Mouse (Mus musculus) large intestine, adult 2 months (tissue): Measurements from ENCODE around the gene Ggct. TPM values are rescaled to one million over a fixed set of nuclear protein-coding genes. Genes with fewer than 3 reads are reported as not detected.

ENCODE experiments used
- DNase-seq: peaks from one replicate; pipeline ENCODE4 v3.0.0-alpha.2; 2012; ENCODE audit warnings: low read depth, low spot score
- WGBS: fragments of 180-500 bp; shearing (Covaris S2); methylation state at CpG from one replicate; pipeline ENCODE4 v1.1.7; 2018; 5-methylcytosine and 5-hydroxymethylcytosine counted together
- polyA plus RNA-seq: library from polyadenylated mRNA; depleted of rRNA; stranded (reverse); fragments of >200 nt; gene quantifications from 2 replicates; pipeline ENCODE4 v1.2.3, GENCODE M21; 2012

The Ggct gene
- polyA plus RNA-seq, 1 experiment, result 1.7 TPM

GRCm38 (mm10) chr6:55001320-55001719 is 8.6 kb upstream of the Ggct start:
- 49% methylated on average over 4 of the region's 4 CpGs for WGBS
- DNase-seq, result no peak

- no peak for DNase-seq
- WGBS, result 56% methylated on average over 6 of the region's 6 CpGs
Observed at GRCm38 (mm10) chr6:54997726-54998125, 5.0 kb upstream of the Ggct start.

- 88% methylated on average over 3 of the region's 3 CpGs for WGBS
- no peak for DNase-seq
Observed at GRCm38 (mm10) chr6:54996361-54996760, 3.6 kb upstream of the Ggct start.

GRCm38 (mm10) chr6:54992141-54992540 is 609 bp downstream of the Ggct start:
- DNase-seq, result no peak
- under 1% methylated on average over 7 of the region's 7 CpGs for WGBS

GRCm38 (mm10) chr6:54991189-54991588 is 1.6 kb downstream of the Ggct start:
- no peak for DNase-seq

GRCm38 (mm10) chr6:54988141-54988540 is 4.6 kb downstream of the Ggct start:
- DNase-seq, result no peak
- 90% methylated on average over 6 of the region's 6 CpGs for WGBS

More at GRCm38 (mm10) chr6:54991189-54991588, 1.6 kb downstream of the Ggct start:
- WGBS, result 56% methylated on average over 2 of the region's 2 CpGs

GRCm38 (mm10) chr6:54984096-54984495 is 8.7 kb downstream of the Ggct start:
- no peak for DNase-seq
- 93% methylated on average over 8 of the region's 8 CpGs for WGBS

GRCm38 (mm10) chr6:54983526-54984050 is 9.2 kb downstream of the Ggct start:
- WGBS, result 97% methylated on average over 4 of the region's 4 CpGs

GRCm38 (mm10) chr6:54979426-54979825 is 13.3 kb downstream of the Ggct start:
- 96% methylated on average over 6 of the region's 6 CpGs for WGBS
- DNase-seq, result no peak

More at GRCm38 (mm10) chr6:54983526-54984050, 9.2 kb downstream of the Ggct start:
- no peak for DNase-seq

- 93% methylated on average over 1 of the region's 1 CpGs for WGBS
- DNase-seq, result no peak
Observed at GRCm38 (mm10) chr6:54975616-54976015, 17.1 kb downstream of the Ggct start.

- no peak for DNase-seq
- 61% methylated on average over 5 of the region's 5 CpGs for WGBS
Observed at GRCm38 (mm10) chr6:54974501-54974900, 18.2 kb downstream of the Ggct start.

GRCm38 (mm10) chr6:54972929-54973211 is 19.9 kb downstream of the Ggct start:
- 0% methylated on average over 5 of the region's 5 CpGs for WGBS
- DNase-seq, result no peak

GRCm38 (mm10) chr6:54972111-54972928 is 20.4 kb downstream of the Ggct start, which contains the start of gene Nod1:
Gene Nod1 (minus strand): TSS chr6:54972612.
- WGBS, result 2% methylated on average over 49 of the region's 53 CpGs
- DNase-seq, result no peak

GRCm38 (mm10) chr6:54971731-54972110 is 21.0 kb downstream of the Ggct start:
- DNase-seq, result no peak

GRCm38 (mm10) chr6:54970506-54970905 is 22.2 kb downstream of the Ggct start:
- 47% methylated on average over 9 of the region's 9 CpGs for whole genome bisulfite sequencing
- no peak for DNase-seq

More at GRCm38 (mm10) chr6:54971731-54972110, 21.0 kb downstream of the Ggct start:
- 7% methylated on average over 8 of the region's 8 CpGs for WGBS

GRCm38 (mm10) chr6:54969801-54970200 is 22.9 kb downstream of the Ggct start:
- no peak for DNase-seq
- WGBS, result 28% methylated on average over 2 of the region's 2 CpGs

GRCm38 (mm10) chr6:54967591-54967990 is 25.2 kb downstream of the Ggct start:
- WGBS, result 31% methylated on average over 10 of the region's 10 CpGs
- no peak for DNase-seq

- DNase-seq, result no peak
- WGBS, result 25% methylated on average over 5 of the region's 5 CpGs
Observed at GRCm38 (mm10) chr6:54965234-54965633, 27.5 kb downstream of the Ggct start.

- WGBS, result 41% methylated on average over 1 of the region's 1 CpGs
- DNase-seq, result no peak
Observed at GRCm38 (mm10) chr6:54964755-54965154, 28.0 kb downstream of the Ggct start.

GRCm38 (mm10) chr6:54963599-54963998 is 29.2 kb downstream of the Ggct start:
- 86% methylated on average over 2 of the region's 2 CpGs for WGBS
- DNase-seq, result no peak

GRCm38 (mm10) chr6:54957655-54958054 is 35.1 kb downstream of the Ggct start:
- 71% methylated on average over 8 of the region's 8 CpGs for WGBS
- DNase-seq, result no peak
